Mouse (Mus musculus) induced T-regulatory cell, adult 2 months (primary cell): Measurements from ENCODE around the gene Zmiz1.

Experiments
- DNase-seq: peaks from one replicate; pipeline ENCODE4 v3.0.0-alpha.2; 2012; ENCODE audit warnings: low read depth

Zmiz1 gene

GRCm38 (mm10) chr14:25513496-25513895 lies 54.5 kb downstream of the Zmiz1 start:
- DNase-seq = no peak

DNA sequence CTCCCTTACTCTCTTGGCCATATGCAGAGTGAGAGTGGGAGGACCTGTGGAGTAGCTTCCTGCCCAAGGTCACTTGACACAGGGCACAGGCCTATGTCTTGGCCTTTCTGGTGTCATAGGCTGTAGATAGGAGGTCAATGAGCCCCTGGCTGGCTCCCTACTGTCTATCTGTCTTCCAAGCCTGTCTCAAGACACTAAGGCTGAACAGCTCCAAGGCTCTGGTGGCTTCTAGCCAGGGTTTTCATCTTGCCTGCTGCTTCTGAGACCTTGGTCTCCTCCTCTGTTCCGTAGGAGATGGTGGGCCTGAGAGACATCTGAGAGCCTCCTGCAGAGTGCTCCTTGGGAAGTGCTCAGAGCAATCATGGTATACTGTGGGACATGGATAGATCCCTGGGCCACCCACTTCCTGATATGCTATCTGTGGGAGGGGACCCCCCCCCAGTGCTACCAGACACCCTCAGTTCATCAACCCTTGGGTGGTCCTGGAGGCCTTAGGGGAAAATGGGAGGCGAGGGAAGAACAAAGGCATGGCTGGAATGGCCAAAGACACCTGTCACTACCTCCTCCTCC lies 56.0 kb downstream of the Zmiz1 start:
- DNase-seq = peak; percentile 30

- DNase-seq = peak; percentile 25
These were observed 56.9 kb downstream of the Zmiz1 start for GRCm38 (mm10) chr14:25515924-25516323.

DNA sequence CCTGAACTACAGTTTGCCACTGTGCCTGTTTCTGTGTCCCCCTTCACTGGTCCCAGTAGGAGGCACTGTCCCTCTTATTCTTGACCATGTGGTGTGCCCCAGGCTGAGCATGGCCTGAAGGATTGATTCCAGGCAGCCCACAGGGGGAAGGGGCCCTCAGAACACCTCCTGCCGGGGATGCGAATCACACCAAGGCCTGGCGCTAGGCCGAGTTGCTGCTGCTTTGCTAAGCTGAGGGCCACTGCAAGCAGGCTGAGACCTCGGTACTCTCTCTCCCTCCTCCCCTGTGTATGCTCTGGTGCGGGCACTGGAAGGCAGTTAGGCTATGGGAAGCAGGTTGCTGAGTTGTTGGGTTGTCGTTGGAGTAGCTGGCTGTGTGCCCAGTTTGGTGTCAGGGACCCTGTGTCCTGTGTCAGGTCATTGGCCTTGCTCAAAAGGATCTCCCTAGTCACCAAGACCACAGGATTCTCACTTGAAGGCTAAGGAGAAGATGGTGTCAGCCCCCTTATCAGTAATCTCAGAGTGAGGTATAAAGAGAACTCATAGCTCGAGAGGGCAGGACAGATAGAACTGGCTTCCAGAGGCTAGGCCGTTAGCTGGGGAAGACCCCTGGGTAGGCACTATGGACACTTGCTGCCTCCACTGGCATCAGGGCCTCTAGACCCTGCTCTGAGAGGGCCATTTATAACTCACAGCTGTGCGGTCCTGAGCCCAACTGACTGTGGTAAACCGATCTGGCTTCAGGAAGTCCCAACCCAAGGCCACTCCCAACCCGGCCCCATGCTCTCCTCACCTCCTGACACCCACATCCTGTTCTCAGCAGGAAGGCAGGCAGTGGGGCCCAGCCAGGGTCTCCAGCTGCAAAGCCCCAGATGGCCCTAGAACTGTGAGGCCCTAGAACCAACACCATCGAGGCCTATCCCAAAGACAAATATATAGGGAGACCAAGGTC lies 57.9 kb downstream of the Zmiz1 start:
- DNase-seq = peak; percentile 90

- peak; percentile 39 for DNase-seq
These were observed 59.7 kb downstream of the Zmiz1 start for GRCm38 (mm10) chr14:25518645-25519044.

GRCm38 (mm10) chr14:25519656-25520055 lies 60.7 kb downstream of the Zmiz1 start:
- peak; percentile 59 for DNase-seq

DNA sequence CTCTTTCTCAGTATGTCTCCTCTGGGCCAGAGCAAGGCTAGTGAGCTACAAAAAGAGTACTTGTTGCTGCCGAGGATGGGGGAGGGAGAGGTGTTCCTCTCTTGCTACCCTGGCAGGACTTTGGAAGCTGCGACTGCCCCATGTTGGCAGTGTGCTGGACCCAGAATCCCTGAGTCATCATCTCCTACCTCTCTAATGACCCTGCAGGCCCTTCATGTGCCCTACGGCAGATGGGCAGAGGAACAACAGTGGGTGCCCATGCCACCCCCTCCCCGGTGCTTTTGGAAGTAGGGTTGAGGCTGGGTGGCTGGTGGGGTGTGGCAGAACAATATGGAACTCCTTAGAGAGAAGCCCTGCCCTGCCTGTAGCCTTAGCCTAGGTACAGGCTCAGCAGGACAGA lies 61.6 kb downstream of the Zmiz1 start:
- no peak for DNase-seq

DNA sequence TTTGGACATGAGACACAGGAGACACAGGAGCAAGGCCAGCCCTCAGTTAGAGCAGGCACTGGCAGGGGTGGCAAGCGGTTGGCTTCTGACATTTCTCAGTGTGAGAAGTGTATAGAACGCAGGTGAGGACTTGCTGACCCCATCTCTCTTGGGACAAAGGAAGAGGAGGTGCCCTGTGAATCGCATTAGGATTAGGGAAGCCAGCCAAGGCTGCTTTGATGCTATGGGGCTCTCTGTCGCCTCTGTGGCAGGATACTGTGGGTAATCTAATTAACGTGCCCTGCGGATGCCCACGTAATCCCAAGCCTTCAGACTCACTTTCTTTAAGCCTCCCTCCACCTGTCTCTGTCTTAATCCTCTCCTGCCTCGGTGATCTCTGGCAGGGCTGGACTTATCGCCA lies 62.0 kb downstream of the Zmiz1 start:
- DNase-seq = peak; percentile 62

DNA sequence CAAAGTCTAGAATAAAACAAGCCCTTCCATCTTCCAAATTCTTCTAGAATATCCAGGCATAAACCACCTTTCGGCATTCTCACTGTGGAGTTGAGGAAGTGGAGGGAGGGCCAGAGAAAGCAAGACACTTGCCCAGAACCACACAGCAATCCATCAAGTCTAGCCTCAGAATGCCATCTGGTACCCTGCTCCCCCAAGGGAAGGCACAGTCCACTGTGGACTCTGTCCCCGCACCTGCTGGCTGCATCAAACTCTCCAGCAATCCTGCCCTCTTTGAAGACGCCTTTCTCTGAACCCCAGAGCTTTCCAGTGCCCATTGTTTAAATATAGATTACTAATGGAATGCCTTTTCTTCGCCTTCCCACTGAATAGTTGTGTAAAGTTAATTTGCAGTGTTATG lies 62.5 kb downstream of the Zmiz1 start:
- DNase-seq = no peak

- DNase-seq = peak; percentile 62
These were observed 63.4 kb downstream of the Zmiz1 start for GRCm38 (mm10) chr14:25522415-25522814.

DNA sequence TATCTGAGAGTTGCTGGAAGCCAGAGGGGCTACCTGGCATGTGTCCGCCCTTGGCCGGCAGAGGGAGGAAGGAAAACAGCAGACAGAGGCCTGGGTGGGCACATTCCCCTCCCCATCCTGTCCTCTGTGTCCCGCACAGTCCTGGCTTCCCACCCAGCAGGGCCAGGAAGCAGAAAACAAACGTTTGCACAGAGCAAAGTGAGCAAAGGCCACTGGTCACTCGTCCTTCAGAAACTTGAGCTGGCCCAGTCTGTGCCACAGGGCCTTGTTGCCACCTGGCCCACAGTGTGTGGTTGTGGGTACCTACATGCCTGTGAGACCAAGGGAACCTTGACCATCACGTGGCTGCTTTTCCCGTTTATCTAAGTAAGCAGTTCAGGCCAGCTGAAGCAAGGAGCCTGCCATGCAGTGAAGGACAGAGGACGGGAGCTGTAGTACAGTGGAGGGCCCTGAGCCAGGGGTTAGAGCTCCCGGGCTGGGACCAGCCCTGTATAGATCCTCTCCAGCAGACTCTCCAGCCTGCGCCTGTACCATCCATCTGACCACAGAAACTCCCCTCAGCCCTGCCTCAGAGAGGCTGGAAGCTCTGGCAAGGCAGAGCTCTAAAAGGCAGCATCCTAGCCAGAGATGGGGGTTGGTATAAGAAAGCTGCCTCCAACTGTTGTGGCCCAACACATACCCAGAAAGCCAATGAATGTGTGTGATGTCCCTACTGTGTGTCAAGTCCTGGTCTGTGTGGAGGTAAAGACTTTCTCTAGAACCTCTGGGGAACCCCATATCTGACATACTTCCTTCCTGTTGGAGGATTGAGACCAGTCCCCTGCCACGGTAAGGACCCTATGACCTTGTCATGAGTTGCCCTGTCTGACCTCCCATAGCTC lies 64.5 kb downstream of the Zmiz1 start:
- peak; percentile 58 for DNase-seq

- DNase-seq = no peak
These were observed 65.1 kb downstream of the Zmiz1 start for GRCm38 (mm10) chr14:25524111-25524495.

- no peak for DNase-seq
These were observed 65.9 kb downstream of the Zmiz1 start for GRCm38 (mm10) chr14:25524884-25525283.

GRCm38 (mm10) chr14:25525729-25526128 lies 66.7 kb downstream of the Zmiz1 start:
- peak; percentile 25 for DNase-seq

DNA sequence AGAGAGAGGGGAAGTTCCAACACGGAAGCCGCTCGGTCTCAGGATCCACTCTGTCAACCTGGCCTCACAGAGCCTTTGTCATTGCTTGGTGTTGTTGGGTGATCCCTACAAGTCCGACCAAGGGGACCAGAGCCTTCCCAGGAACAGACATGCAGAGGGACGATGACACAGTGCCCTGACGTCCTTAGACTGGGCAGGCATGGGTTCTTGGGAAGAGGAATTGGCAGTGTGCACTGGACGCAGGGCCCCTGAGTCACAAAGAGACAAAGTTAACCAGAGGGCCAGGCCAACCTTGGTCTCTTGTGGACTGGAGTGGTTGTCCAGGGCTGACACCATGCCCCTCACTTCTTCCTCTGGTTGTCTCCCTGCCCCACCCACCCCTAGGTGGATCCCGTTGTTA lies 67.9 kb downstream of the Zmiz1 start:
- no peak for DNase-seq

GRCm38 (mm10) chr14:25527321-25527720 lies 68.3 kb downstream of the Zmiz1 start:
- DNase-seq = peak; percentile 90

GRCm38 (mm10) chr14:25530342-25530741 lies 71.4 kb downstream of the Zmiz1 start:
- no peak for DNase-seq

GRCm38 (mm10) chr14:25530815-25531214 lies 71.8 kb downstream of the Zmiz1 start:
- no peak for DNase-seq

- DNase-seq = no peak
These were observed 74.0 kb downstream of the Zmiz1 start for GRCm38 (mm10) chr14:25533010-25533409.

DNA sequence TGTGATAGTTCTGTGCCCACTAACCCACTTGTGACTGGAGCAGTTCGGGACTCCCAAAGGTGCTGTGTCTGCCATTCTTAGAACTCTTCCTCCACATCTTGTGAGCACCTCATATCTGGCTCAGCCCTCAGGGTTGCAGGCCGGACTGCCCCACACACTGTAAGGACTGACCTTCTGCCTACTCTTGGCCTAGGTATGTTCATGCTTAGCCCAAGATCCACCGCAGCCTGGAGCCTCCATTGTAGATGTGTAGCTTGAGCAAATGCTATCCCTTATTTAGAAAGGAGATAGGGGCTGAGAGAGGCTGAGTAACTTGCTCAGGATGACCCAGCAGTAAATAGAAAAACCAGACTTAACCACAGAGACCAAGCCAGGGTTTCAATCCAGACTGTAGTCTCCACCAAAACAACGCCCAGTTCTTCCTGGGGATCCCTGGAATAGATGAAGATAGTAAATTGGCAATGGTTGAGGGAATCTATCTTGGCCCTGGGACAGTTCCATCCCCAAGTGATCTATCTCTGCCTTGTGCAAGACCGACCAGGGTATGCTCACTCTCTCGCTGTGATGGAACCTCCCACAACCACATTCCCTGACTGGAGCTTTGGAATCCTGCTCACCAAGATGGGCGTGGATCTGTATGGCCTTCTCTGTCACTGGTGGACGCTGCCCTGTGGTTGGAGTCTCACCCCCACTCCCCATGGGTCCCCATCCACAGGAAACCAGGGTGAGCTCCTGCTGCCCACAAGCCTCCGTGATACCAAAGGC lies 74.8 kb downstream of the Zmiz1 start:
- DNase-seq = peak; percentile 30

DNA sequence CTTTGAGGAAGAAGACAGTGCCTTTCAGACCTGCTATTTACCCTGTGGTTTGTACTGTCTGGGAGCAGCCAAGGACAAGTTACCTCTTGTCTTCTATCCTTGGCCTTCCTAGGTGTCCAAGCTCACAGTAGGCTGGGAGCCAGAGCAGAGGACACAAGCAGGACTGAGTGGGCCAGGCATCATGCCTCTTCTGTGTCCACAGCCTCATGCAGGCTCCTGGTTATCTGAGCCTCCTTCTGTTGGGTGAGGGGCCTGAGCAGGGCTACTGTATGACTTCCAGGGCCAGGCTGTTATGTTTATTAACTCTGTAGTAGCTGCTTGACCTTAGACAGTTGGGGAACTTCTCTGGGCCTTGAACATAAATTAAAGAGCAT lies 75.4 kb downstream of the Zmiz1 start:
- DNase-seq = no peak
